Comparison of ENCODE assay signal across 8 mouse cellular contexts in genomic region chrX:71365510-71365909, GRCm38 (mm10). TPM values are rescaled to one million over a fixed set of nuclear protein-coding genes. Genes with fewer than 3 reads are reported as not detected.
DNase-seq lines count a peak whose midpoint lies in the region; ATAC-seq and TF ChIP-seq lines count a peak whose summit lies in the region.

No protein-coding gene starts in this region.

- WGBS in heart, embryonic 12.5 days, result 58% methylated on average over 3 of the region's 3 CpGs
- WGBS in heart, embryonic 14.5 days, result 58% methylated on average over 3 of the region's 3 CpGs
- 43% methylated on average over 3 of the region's 3 CpGs for WGBS in liver, embryonic 16.5 days (ENCODE audit: insufficient replicate concordance)

- no peak for DNase-seq in heart, postnatal 14 days
- no peak for DNase-seq in G1E (ENCODE audit: low spot score)
- no peak for DNase-seq in right cerebral cortex, postnatal 10 days (ENCODE audit: low spot score in 2 of 2)
- DNase-seq in urinary bladder, postnatal 36 days (ENCODE audit: low spot score in 2 of 2), result no peak

- no peaks in the 10 kb centered on the region for H3K4me1 ChIP-seq in heart, embryonic 12.5 days (replicated peaks)
- peaks cover 14% of the 10 kb centered on the region for H3K4me1 ChIP-seq in G1E (ENCODE audit: insufficient read depth, low read depth, low read length)
- H3K4me1 ChIP-seq in heart, embryonic 14.5 days (ENCODE audit: control insufficient read depth in 2 of 2, insufficient read depth in 2 of 2, low read length in 2 of 2), result no peaks in the 10 kb centered on the region
- H3K4me1 ChIP-seq in liver, embryonic 16.5 days (ENCODE audit: control insufficient read depth, low read depth, low read length), result no peaks in the 10 kb centered on the region; the same call in 1 of the 2 replicates

- no peaks in the 10 kb centered on the region for H3K36me3 ChIP-seq in heart, embryonic 12.5 days
- H3K36me3 ChIP-seq in G1E (replicated peaks), result peaks cover 13% of the 10 kb centered on the region
- H3K36me3 ChIP-seq in heart, embryonic 14.5 days (ENCODE audit: control insufficient read depth, insufficient read depth, low read length), result no peaks in the 10 kb centered on the region
- no peaks in the 10 kb centered on the region for H3K36me3 ChIP-seq in liver, embryonic 16.5 days (ENCODE audit: control insufficient read depth, insufficient read depth)

- intact Hi-C loops in heart, postnatal 14 days (cut with DNase I), result no loop called here

- H3K27me3 ChIP-seq in heart, embryonic 12.5 days (replicated peaks), result no peaks in the 10 kb centered on the region
- no peaks in the 10 kb centered on the region for H3K27me3 ChIP-seq in G1E (ENCODE audit: insufficient read depth, low read length)
- H3K27me3 ChIP-seq in heart, embryonic 14.5 days (ENCODE audit: control insufficient read depth, insufficient read depth, low read length), result no peaks in the 10 kb centered on the region
- no peaks in the 10 kb centered on the region for H3K27me3 ChIP-seq in liver, embryonic 16.5 days (ENCODE audit: control insufficient read depth, insufficient read depth, low read depth, low read length)

- no peak for TF ChIP-seq CTCF in G1E (IDR thresholded peaks at IDR 0.05; ENCODE audit: low read depth, low read length)

- ATAC-seq in heart, embryonic 12.5 days (ENCODE audit: insufficient number of reproducible peaks, low FRiP score), result no peak
- ATAC-seq in G1E (ENCODE audit: extremely low read depth, insufficient number of reproducible peaks, low FRiP score, poor library complexity, severe bottlenecking), result no peak
- ATAC-seq in heart, embryonic 14.5 days (ENCODE audit: insufficient number of reproducible peaks, insufficient read depth, low FRiP score, low read depth), result no peak
- no peak for ATAC-seq in liver, embryonic 16.5 days (ENCODE audit: low read depth)
- ATAC-seq in monocyte, adult 5-6 weeks (replicated peaks; ENCODE audit: insufficient number of reproducible peaks, low FRiP score, low TSS enrichment, poor library complexity, severe bottlenecking), result no peak

- H3K27ac ChIP-seq in heart, embryonic 12.5 days (ENCODE audit: poor library complexity, severe bottlenecking), result no peak overlapping the region
- H3K27ac ChIP-seq in heart, embryonic 14.5 days (replicated peaks in 1 of 2; ENCODE audit: control insufficient read depth in 1 of 2, insufficient read depth in 1 of 2, low read depth in 2 of 2, low read length in 2 of 2), result no peak overlapping the region
- H3K27ac ChIP-seq in liver, embryonic 16.5 days (ENCODE audit: low read length), result no peak overlapping the region

- peak overlapping the region; percentile 73 for H3K4me2 ChIP-seq in heart, embryonic 12.5 days
- peak overlapping the region; percentile 62 for H3K4me2 ChIP-seq in heart, embryonic 14.5 days (ENCODE audit: low read length)
- peak overlapping the region; percentile 67 for H3K4me2 ChIP-seq in liver, embryonic 16.5 days (ENCODE audit: low read depth, low read length)

- H3K9me3 ChIP-seq in heart, embryonic 12.5 days (replicated peaks), result peaks cover 4% of the 10 kb centered on the region; the same call in 1 of the 2 replicates
- H3K9me3 ChIP-seq in G1E (replicated peaks), result no peaks in the 10 kb centered on the region
- H3K9me3 ChIP-seq in heart, embryonic 14.5 days (ENCODE audit: control insufficient read depth, low read length), result no peaks in the 10 kb centered on the region
- H3K9me3 ChIP-seq in liver, embryonic 16.5 days (replicated peaks; ENCODE audit: control insufficient read depth, low read length), result no peaks in the 10 kb centered on the region

- peak overlapping the region; percentile 80 for H3K4me3 ChIP-seq in heart, embryonic 12.5 days
- peak overlapping the region; percentile 75 for H3K4me3 ChIP-seq in G1E (ENCODE audit: low read depth, low read length)
- H3K4me3 ChIP-seq in heart, embryonic 14.5 days (ENCODE audit: control insufficient read depth in 1 of 2, insufficient read depth in 1 of 2, low read depth in 1 of 2, low read length in 2 of 2), result peak overlapping the region; percentile 62 to 77
- peak overlapping the region; percentile 76 for H3K4me3 ChIP-seq in liver, embryonic 16.5 days (ENCODE audit: low read depth, low read length)

- H3K9ac ChIP-seq in heart, embryonic 12.5 days, result peak overlapping the region; percentile 84
- H3K9ac ChIP-seq in heart, embryonic 14.5 days (ENCODE audit: low read length), result peak overlapping the region; percentile 72
- H3K9ac ChIP-seq in liver, embryonic 16.5 days (ENCODE audit: low read depth, low read length), result peak overlapping the region; percentile 79

RNA-seq across cellular contexts. Expression of gene Mtmr1, which starts 0.9 kb away (rescaled TPM):
- polyA plus RNA-seq in heart, embryonic 12.5 days (2016; fragmentation: Nextera tagmentation; extraction: Ambion mirVana), result 12.8 and 15.7 TPM in 2 replicates
- 10 to 100 TPM; 25.4 to 27.2 TPM for total RNA-seq in heart, postnatal 14 days (2021)
- total RNA-seq in G1E (2014; fragmentation: Nextera tagmentation) (32.8 and 38.2 TPM in 2 replicates), G1E (2017) (32.3 and 34.6 TPM in 2 replicates)
- 4.3 and 5.4 TPM in 2 replicates for polyA plus RNA-seq in G1E (2012)
- 17.1 and 22.7 TPM in 2 replicates for polyA plus RNA-seq in heart, embryonic 14.5 days (2014; fragmentation: Nextera tagmentation; extraction: Ambion mirVana)
- polyA plus RNA-seq in liver, embryonic 16.5 days (2015; fragmentation: Nextera tagmentation; extraction: Ambion mirVana), result 5.3 and 5.4 TPM in 2 replicates
- 36.1 to 66.1 TPM (median 41.8 TPM) in 3 replicates for total RNA-seq in monocyte, adult 5-6 weeks (2017)
